Mouse (Mus musculus) forebrain, embryonic 15.5 days (tissue): Measurements from ENCODE around the gene Clint1. TPM values are rescaled to one million over a fixed set of nuclear protein-coding genes. Genes with fewer than 3 reads are reported as not detected.
"Not testable (repeated sequence)": the region's sequence is repeated elsewhere in the genome, so short reads cannot be mapped to it uniquely, and the experiment has no call there.

Experiments
- ATAC-seq: fragments of 200-750 bp; cut with Nextera tagmentation; replicated peaks from 2 replicates; pipeline ENCODE4 v1.8.0; 2017; ENCODE audit warnings: mild to moderate bottlenecking, moderate TSS enrichment, moderate library complexity
- H3K27ac ChIP-seq: fragments of 300-500 bp; sonication (generic); replicated peaks from 2 replicates; pipeline ENCODE4 v1.5.1; 2015; ENCODE audit warnings: mild to moderate bottlenecking, inconsistent platforms
- H3K27me3 ChIP-seq: fragments of 300-500 bp; sonication (generic); 2 replicates; pipeline ENCODE4 v1.6.1; 2015; ENCODE audit warnings: inconsistent platforms
- H3K36me3 ChIP-seq: fragments of 300-500 bp; sonication (generic); 2 replicates; pipeline ENCODE4 v1.6.1; 2015; ENCODE audit warnings: mild to moderate bottlenecking, inconsistent platforms
- H3K4me1 ChIP-seq: fragments of 300-500 bp; sonication (generic); 2 replicates; pipeline ENCODE4 v1.6.1; 2015; ENCODE audit warnings: inconsistent platforms
- H3K4me2 ChIP-seq: fragments of 300-500 bp; sonication (generic); replicated peaks from 2 replicates; pipeline ENCODE4 v1.6.1; 2015; ENCODE audit warnings: mild to moderate bottlenecking, inconsistent platforms
- H3K4me3 ChIP-seq: fragments of 300-500 bp; sonication (generic); 2 replicates; pipeline ENCODE4 v1.5.1; 2015; ENCODE audit warnings: mild to moderate bottlenecking, inconsistent platforms
- H3K9ac ChIP-seq: fragments of 300-500 bp; sonication (generic); replicated peaks from 2 replicates; pipeline ENCODE4 v1.6.1; 2015; ENCODE audit warnings: mild to moderate bottlenecking, inconsistent platforms
- H3K9me3 ChIP-seq: fragments of 300-500 bp; sonication (generic); 2 replicates; pipeline ENCODE4 v1.6.1; 2016; ENCODE audit warnings: inconsistent platforms
- WGBS: fragments of 180-500 bp; shearing (Covaris S2); methylation state at CpG from one replicate; pipeline ENCODE4 v1.1.7; 2015; ENCODE audit warnings: mixed read lengths; 5-methylcytosine and 5-hydroxymethylcytosine counted together
- polyA plus RNA-seq: library from polyadenylated mRNA; unstranded; fragments of >200 nt; fragmentation: Nextera tagmentation; extraction: Ambion mirVana; gene quantifications from 2 replicates; pipeline ENCODE4 v1.2.1, GENCODE M21; 2015

The Clint1 gene
- polyA plus RNA-seq, 1 experiment from 2014 or later = 51.1 TPM

GRCm38 (mm10) chr11:45873666-45874065 lies 21.8 kb downstream of the Clint1 start:
- H3K27ac ChIP-seq = no peak overlapping the region
- H3K9me3 ChIP-seq = no peaks in the 10 kb centered on the region
- no peak overlapping the region for H3K4me2 ChIP-seq
- no peak overlapping the region for H3K4me3 ChIP-seq
- no peaks in the 10 kb centered on the region for H3K27me3 ChIP-seq
- 90% methylated on average over 1 of the region's 1 CpGs for WGBS
- H3K4me1 ChIP-seq = no peaks in the 10 kb centered on the region
- no peak overlapping the region for H3K9ac ChIP-seq
- no peak for ATAC-seq
- no peaks in the 10 kb centered on the region for H3K36me3 ChIP-seq

DNA sequence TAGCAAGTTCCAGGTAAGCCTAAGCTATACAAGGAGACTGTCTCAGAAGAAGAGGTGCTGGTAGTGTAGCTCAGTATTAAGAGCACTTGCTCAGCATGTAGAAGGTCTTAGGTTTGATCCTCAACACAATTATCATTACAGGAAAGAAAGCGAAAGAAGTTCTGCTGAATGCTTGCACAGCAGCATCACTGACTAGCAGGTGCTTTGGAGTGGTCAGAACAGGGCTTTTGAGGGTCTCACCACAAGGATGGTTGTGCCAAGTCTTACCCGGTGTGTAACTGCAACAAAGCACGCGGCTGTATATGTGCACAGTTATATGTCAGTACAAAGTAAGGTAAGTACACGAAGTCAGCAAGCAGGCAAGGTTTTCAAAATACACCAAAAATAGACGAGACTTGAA lies 22.4 kb downstream of the Clint1 start:
- no peak overlapping the region for H3K4me3 ChIP-seq
- H3K4me2 ChIP-seq = no peak overlapping the region
- ATAC-seq = no peak
- 0 out of 2 replicates have a peak, but pooled peaks cover under 1% of the 10 kb centered on the region for H3K36me3 ChIP-seq
- no peaks in the 10 kb centered on the region for H3K4me1 ChIP-seq
- H3K9me3 ChIP-seq = no peaks in the 10 kb centered on the region
- no peak overlapping the region for H3K27ac ChIP-seq
- no peaks in the 10 kb centered on the region for H3K27me3 ChIP-seq
- H3K9ac ChIP-seq = no peak overlapping the region
- WGBS = 95% methylated on average over 6 of the region's 6 CpGs

DNA sequence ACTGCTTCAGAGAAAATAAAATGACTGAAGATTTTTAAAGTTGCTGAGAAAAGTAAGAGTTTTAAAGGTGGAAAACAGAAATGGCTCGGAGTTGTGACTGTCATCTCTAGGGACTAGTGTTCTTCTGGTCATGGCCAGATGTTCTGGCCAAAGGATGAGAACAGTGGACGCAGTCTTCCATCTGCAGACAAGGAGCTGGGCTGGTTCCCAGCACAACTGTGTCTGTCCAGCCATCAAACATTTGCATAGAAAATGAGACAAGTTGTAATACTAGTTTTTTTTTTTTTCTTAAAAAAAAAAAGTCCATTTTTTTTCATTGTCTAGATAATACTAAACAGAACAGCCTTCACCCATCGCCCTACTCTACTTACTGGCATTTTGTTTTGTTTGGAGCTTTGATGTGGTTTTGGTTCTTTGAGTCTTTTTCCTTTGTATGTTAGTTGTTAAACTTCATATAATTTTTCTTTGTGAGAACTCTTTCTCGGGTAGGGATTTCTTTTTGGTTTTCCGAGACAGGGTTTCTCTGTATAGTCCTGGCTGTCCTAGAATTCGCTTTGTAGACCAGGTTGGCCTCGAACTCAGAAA lies 23.6 kb downstream of the Clint1 start:
- no peaks in the 10 kb centered on the region for H3K27me3 ChIP-seq
- H3K9ac ChIP-seq = no peak overlapping the region
- no peak for ATAC-seq
- H3K4me2 ChIP-seq = no peak overlapping the region
- H3K4me3 ChIP-seq = no peak overlapping the region
- H3K36me3 ChIP-seq = 0 out of 2 replicates have a peak, but pooled peaks cover 2% of the 10 kb centered on the region
- H3K9me3 ChIP-seq = no peaks in the 10 kb centered on the region
- WGBS = 95% methylated on average over 7 of the region's 7 CpGs
- H3K27ac ChIP-seq = no peak overlapping the region
- H3K4me1 ChIP-seq = peaks cover 4% of the 10 kb centered on the region

DNA sequence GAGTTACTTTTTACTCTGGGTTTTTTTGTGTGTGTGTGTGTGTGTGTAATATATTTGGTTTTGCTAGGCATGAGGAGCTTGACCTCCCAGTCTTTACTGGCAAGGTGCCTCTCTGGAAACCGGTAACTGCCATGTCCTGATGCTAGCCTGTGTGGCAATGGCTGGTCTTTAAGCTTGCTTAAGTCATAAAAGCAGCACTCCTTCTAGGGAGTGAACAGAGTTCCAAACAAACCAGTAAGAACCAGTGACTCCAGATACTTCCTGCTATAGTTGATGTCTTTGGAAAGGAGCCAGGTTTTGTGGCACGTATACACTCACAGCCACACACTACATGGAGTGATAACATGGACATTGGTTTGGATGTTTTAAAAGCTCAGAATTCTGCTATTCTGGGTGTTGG lies 24.2 kb downstream of the Clint1 start:
- Histone ChIP-seq H3K4me2 (no peak overlapping the region), H3K9ac (no peak overlapping the region), H3K36me3 (0 out of 2 replicates have a peak, but pooled peaks cover 2% of the 10 kb centered on the region), H3K4me3 (no peak overlapping the region), H3K9me3 (no peaks in the 10 kb centered on the region), H3K4me1 (peaks cover 10% of the 10 kb centered on the region), H3K27me3 (no peaks in the 10 kb centered on the region), H3K27ac (no peak overlapping the region)
- no peak for ATAC-seq
- WGBS = 86% methylated on average over 2 of the region's 2 CpGs

- WGBS = 83% methylated on average over 4 of the region's 4 CpGs
- not testable (repeated sequence) for H3K27me3 ChIP-seq, H3K4me3 ChIP-seq, H3K36me3 ChIP-seq, H3K27ac ChIP-seq, H3K9me3 ChIP-seq, H3K4me2 ChIP-seq, ATAC-seq, H3K9ac ChIP-seq
- H3K4me1 ChIP-seq = peaks cover 30% of the 10 kb centered on the region
These were observed 27.5 kb downstream of the Clint1 start for GRCm38 (mm10) chr11:45879366-45879765.

DNA sequence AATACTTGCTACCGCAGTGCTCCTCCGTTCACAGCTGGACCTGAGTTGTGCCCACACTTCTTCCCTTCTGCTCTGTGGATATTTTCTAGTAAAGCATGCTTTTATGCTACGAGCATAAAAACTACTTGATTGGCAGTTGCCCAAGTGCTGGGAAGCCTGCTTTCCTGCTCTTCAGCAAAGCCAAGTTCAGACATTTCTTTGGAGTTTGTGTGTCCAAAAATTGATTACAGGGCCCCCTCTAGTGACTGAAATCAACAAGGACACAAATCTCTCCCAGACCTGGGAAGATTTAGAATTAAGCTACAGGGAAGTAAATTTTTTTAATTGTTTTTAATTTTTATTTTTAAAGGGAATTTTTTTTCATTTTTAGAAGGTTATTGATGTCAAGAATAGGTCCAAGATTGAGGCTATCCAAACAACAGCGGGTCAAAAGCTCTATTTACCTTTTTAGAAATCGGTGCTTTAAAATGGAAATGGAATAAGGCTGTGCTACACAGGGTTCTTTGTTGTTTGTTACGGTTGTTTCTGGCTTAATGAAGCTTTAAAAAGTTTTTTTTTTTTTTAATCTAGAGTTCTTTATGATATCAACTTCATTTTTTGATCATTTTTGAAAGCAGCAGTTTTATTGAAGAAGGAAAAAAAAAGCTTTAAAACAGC lies 29.3 kb downstream of the Clint1 start:
- Histone ChIP-seq H3K36me3 (peaks cover 2% of the 10 kb centered on the region; the same call in 1 of the 2 replicates), H3K4me1 (peaks cover 30% of the 10 kb centered on the region), H3K27ac (peak overlapping the region; percentile 1), H3K4me3 (no peak overlapping the region), H3K27me3 (no peaks in the 10 kb centered on the region), H3K9ac (no peak overlapping the region), H3K4me2 (no peak overlapping the region), H3K9me3 (no peaks in the 10 kb centered on the region)
- peak; percentile 51 for ATAC-seq
- WGBS = 14% methylated on average over 6 of the region's 6 CpGs

DNA sequence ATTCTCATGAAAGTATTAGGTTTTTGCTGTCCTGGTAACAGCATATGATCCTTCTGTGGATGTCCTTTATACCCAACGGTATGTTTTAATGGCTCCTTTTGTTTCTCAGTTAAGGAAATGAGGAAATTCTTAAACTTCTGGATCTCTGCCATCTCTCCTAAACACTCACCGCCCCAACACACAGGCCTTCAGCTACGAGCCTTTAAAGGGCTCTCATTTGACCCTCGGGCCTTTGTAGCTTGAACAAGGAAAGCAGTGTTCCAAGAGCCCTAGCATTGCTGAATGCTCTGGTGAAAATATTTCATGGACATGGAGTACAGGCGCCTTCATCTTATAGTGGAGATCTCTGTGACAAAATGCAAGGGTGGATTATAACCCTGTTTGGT lies 29.8 kb downstream of the Clint1 start:
- H3K9ac ChIP-seq = no peak overlapping the region
- H3K4me2 ChIP-seq = no peak overlapping the region
- H3K4me3 ChIP-seq = no peak overlapping the region
- H3K27ac ChIP-seq = peak overlapping the region; percentile 1; the same call in 1 of the 2 replicates
- no peaks in the 10 kb centered on the region for H3K9me3 ChIP-seq
- peaks cover 33% of the 10 kb centered on the region for H3K4me1 ChIP-seq
- peak; percentile 66 for ATAC-seq
- peaks cover 2% of the 10 kb centered on the region; the same call in 1 of the 2 replicates for H3K36me3 ChIP-seq
- no peaks in the 10 kb centered on the region for H3K27me3 ChIP-seq
- 6% methylated on average over 5 of the region's 5 CpGs for WGBS

DNA sequence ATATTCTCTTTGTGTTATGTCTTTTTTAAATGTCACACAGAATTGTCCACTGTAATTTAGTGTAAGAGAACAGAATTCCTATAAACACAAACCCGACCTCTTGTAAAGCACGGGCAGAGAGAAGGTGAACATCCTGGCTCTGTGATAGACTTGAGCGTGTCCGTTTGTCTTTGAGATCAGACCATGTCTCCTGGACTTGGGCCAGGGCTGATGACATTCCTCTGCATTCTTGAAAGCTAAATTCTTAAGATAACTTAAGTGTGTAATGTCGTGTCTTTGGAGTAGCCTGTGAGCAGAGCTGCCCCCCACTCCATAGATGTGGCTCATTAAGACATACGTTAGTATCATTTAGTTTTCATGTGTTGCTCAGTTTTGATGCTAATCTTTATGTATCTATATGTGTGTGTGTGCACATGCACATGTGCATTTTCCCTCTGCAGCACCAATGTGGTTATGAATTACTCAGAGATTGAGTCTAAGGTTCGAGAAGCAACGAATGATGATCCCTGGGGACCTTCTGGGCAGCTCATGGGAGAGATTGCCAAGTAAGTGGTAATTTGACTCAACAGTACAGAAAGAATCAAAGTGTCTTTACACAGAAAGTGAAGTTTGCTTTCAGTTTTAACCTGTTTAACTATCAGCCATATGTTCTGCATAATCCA lies 31.6 kb downstream of the Clint1 start:
- ATAC-seq = no peak
- no peaks in the 10 kb centered on the region for H3K9me3 ChIP-seq
- peaks cover 34% of the 10 kb centered on the region for H3K4me1 ChIP-seq
- 43% methylated on average over 8 of the region's 8 CpGs for WGBS
- no peak overlapping the region for H3K9ac ChIP-seq
- peaks cover 2% of the 10 kb centered on the region; the same call in 1 of the 2 replicates for H3K36me3 ChIP-seq
- no peaks in the 10 kb centered on the region for H3K27me3 ChIP-seq
- H3K4me2 ChIP-seq = no peak overlapping the region
- H3K27ac ChIP-seq = no peak overlapping the region
- H3K4me3 ChIP-seq = no peak overlapping the region

DNA sequence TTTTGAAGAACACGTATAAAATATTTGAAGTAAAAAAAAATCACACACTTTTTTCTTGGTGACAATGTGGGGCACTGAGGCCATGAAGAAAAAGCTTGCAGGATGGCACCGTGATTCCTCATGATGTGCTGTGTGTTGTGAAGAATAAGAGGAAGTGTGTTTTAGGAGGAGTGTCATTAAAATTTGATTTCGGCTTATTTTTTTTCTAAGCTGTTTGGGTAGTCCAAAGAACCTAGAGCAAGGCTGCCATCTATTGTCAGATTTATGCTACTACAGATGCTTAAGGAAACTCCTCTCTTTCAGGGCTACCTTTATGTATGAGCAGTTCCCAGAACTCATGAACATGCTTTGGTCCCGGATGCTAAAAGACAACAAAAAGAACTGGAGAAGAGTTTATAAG lies 32.2 kb downstream of the Clint1 start:
- H3K9me3 ChIP-seq = no peaks in the 10 kb centered on the region
- H3K9ac ChIP-seq = no peak overlapping the region
- no peak for ATAC-seq
- H3K27ac ChIP-seq = no peak overlapping the region
- 45% methylated on average over 4 of the region's 4 CpGs for WGBS
- H3K4me1 ChIP-seq = peaks cover 34% of the 10 kb centered on the region
- no peaks in the 10 kb centered on the region for H3K27me3 ChIP-seq
- H3K4me2 ChIP-seq = no peak overlapping the region
- H3K4me3 ChIP-seq = no peak overlapping the region
- peaks cover 2% of the 10 kb centered on the region; the same call in 1 of the 2 replicates for H3K36me3 ChIP-seq

- Histone ChIP-seq H3K4me2 (no peak overlapping the region), H3K27me3 (no peaks in the 10 kb centered on the region), H3K4me1 (peaks cover 27% of the 10 kb centered on the region), H3K9me3 (no peaks in the 10 kb centered on the region), H3K9ac (no peak overlapping the region), H3K4me3 (no peak overlapping the region), H3K27ac (no peak overlapping the region), H3K36me3 (peaks cover 11% of the 10 kb centered on the region; the same call in 1 of the 2 replicates)
- 64% methylated on average over 5 of the region's 5 CpGs for WGBS
- ATAC-seq = no peak
These were observed 33.9 kb downstream of the Clint1 start for GRCm38 (mm10) chr11:45885606-45886230.

DNA sequence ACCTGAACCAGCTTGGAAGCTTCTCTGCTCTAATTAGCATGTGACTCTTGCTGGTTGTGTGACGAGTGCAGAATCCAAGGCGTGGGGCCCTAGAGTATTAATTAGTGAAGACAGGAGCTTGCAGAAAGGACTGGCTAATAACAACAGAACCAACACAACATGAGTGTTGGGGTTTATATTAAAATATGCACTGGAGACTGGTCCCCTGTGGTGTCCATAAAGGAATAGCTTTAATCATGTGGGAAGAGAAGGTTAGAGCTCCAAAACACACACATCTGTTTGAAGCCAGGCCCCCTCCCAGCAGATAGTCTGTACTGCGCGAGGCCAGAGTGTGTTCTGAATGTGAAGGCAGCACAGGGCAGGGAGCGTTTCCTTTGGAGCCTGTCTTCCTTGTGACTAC lies 34.7 kb downstream of the Clint1 start:
- H3K9ac ChIP-seq = no peak overlapping the region
- H3K9me3 ChIP-seq = no peaks in the 10 kb centered on the region
- WGBS = 30% methylated on average over 5 of the region's 5 CpGs
- H3K4me2 ChIP-seq = no peak overlapping the region
- H3K27ac ChIP-seq = no peak overlapping the region
- no peaks in the 10 kb centered on the region for H3K27me3 ChIP-seq
- H3K36me3 ChIP-seq = peaks cover 17% of the 10 kb centered on the region; the same call in 1 of the 2 replicates
- ATAC-seq = no peak
- H3K4me3 ChIP-seq = no peak overlapping the region
- H3K4me1 ChIP-seq = peaks cover 21% of the 10 kb centered on the region

DNA sequence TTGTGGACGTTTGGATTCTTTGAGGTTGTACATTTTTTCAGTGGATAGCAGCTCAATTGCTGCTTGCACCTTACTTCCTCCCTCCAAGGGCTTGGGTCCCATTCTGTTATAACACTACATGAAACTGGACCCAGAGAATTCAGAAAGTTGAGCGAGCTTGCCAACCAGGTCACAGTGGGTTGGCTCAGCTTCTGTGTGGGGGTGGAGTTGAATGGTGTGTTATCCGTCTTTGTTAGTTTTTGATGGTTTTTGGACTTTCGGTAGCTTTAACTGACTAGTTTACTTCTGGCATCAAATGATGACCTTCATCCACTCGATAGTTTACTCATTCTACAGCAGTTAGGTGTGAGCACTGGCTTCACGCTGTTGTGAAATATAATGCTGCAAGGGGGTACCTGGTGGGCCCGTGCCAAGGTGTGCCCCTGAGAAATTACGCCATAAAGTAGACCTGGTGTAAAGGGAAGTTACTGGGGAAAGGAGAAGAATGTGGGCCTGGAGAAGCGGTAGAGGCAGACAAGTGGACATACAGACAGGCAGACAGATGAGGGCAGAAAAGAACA lies 36.7 kb downstream of the Clint1 start:
- Histone ChIP-seq H3K27ac (no peak overlapping the region), H3K27me3 (no peaks in the 10 kb centered on the region), H3K4me1 (peaks cover 5% of the 10 kb centered on the region), H3K4me2 (no peak overlapping the region), H3K36me3 (peaks cover 32% of the 10 kb centered on the region), H3K9me3 (no peaks in the 10 kb centered on the region), H3K9ac (no peak overlapping the region), H3K4me3 (no peak overlapping the region)
- WGBS = 89% methylated on average over 9 of the region's 9 CpGs
- no peak for ATAC-seq
